8 mouse cellular contexts compared by ENCODE assay signal in genomic region chr6:53795788-53796187, GRCm38 (mm10). TPM values are rescaled to one million over a fixed set of nuclear protein-coding genes. Genes with fewer than 3 reads are reported as not detected.
DNase-seq lines count a peak whose midpoint lies in the region; ATAC-seq and TF ChIP-seq lines count a peak whose summit lies in the region.

No protein-coding gene starts in this region.

- peak; percentile 60 for DNase-seq in adrenal gland, postnatal 10 days
- no peak for DNase-seq in adrenal gland, adult 18-20 months (ENCODE audit: low spot score in 2 of 2)
- DNase-seq in ovary, postnatal 36 days (ENCODE audit: low spot score) = peak; percentile 29
- DNase-seq in ovary, postnatal 10 days (ENCODE audit: low spot score) = no peak
- peak; percentile 58 for DNase-seq in kidney, adult 2 months
- no peak for DNase-seq in T-cell, adult 2 months (ENCODE audit: low spot score)

- H3K27ac ChIP-seq in kidney, adult 2 months (ENCODE audit: insufficient read depth, low read depth, low read length) = no peak overlapping the region

- peak; percentile 69 for TF ChIP-seq CTCF in kidney, adult 2 months (conservative IDR thresholded peaks at IDR 0.05; ENCODE audit: insufficient read depth, insufficient read length, low read depth, low read length)

- no peaks in the 10 kb centered on the region for H3K36me3 ChIP-seq in kidney, adult 2 months (ENCODE audit: control insufficient read depth, insufficient read depth, low read length)

- peak; percentile 93 for ATAC-seq in common myeloid progenitor, adult 5-6 weeks (replicated peaks; ENCODE audit: low read depth, poor library complexity, severe bottlenecking)
- peak; percentile 72 for ATAC-seq in megakaryocyte, adult 5-6 weeks (ENCODE audit: poor library complexity, severe bottlenecking)

- no peaks in the 10 kb centered on the region for H3K27me3 ChIP-seq in kidney, adult 2 months (replicated peaks; ENCODE audit: control insufficient read depth, insufficient read depth, low read length)

- 26% methylated on average over 5 of the region's 5 CpGs for WGBS in kidney, adult 2 months

- H3K4me1 ChIP-seq in kidney, adult 2 months (ENCODE audit: control insufficient read depth, insufficient read depth, low read length) = no peaks in the 10 kb centered on the region

- TF ChIP-seq POLR2A in kidney, adult 2 months (IDR thresholded peaks at IDR 0.05; ENCODE audit: low read depth, low read length) = no peak

- H3K4me3 ChIP-seq in kidney, adult 2 months (ENCODE audit: insufficient read depth, low read depth, low read length) = no peak overlapping the region

RNA-seq across cellular contexts. Expression of gene Tril, which starts 24.8 kb away (rescaled TPM):
- 10 to 100 TPM; 14.2 to 17.8 TPM for total RNA-seq in adrenal gland, postnatal 10 days (2021)
- total RNA-seq in adrenal gland, adult 18-20 months (2021) = 1 to 10 TPM; 4.9 to 6.2 TPM
- total RNA-seq in common myeloid progenitor, adult 5-6 weeks (2017) = not detected in 2 replicates
- polyA plus RNA-seq in kidney, adult 2 months (2012; rRNA removed) = 17.3 and 18.9 TPM in 2 replicates
- total RNA-seq in megakaryocyte, adult 5-6 weeks (2015) = not detected in 2 replicates
- total RNA-seq in megakaryocyte, adult 5-6 weeks (2017) = not detected in 2 replicates

Comparison
In these comparisons a context has a peak if more than half of its experiments do, and no peak if none do; other contexts are left out.
1. DNase-seq: peak in adrenal gland, postnatal 10 days (single experiment), ovary, postnatal 36 days (single experiment) and kidney, adult 2 months (single experiment); none in adrenal gland, adult 18-20 months (0 of 2), ovary, postnatal 10 days (single experiment) and T-cell, adult 2 months (single experiment).